Mouse (Mus musculus): ENCODE data around the gene Hist1h2bh. TPM values are rescaled to one million over a fixed set of nuclear protein-coding genes. Genes with fewer than 3 reads are reported as not detected.
A peak's percentile ranks its signal among the peaks of the same experiment; 100 is the strongest.

Gene Hist1h2bh
- polyA plus RNA-seq, 1 experiment from 2014 or later: 0.37 TPM

- peaks cover 12% of the 10 kb centered on the region; the same call in 1 of the 2 replicates for H3K4me1 ChIP-seq
- no peak overlapping the region for H3K4me3 ChIP-seq
- WGBS: 38% methylated on average over 4 of the region's 4 CpGs
- H3K36me3 ChIP-seq: no peaks in the 10 kb centered on the region
- no peak overlapping the region for H3K27ac ChIP-seq
- ATAC-seq (ENCODE audit: low FRiP score): no peak
- no peak overlapping the region for H3K4me2 ChIP-seq (replicated peaks)
- no peak overlapping the region for H3K9ac ChIP-seq
- no peaks in the 10 kb centered on the region for H3K9me3 ChIP-seq (replicated peaks)
- H3K27me3 ChIP-seq: peaks cover 11% of the 10 kb centered on the region
Measured at GRCm38 (mm10) chr13:23502916-23503315, 40.3 kb downstream of the Hist1h2bh start.

- WGBS: 29% methylated on average over 9 of the region's 9 CpGs
- Histone ChIP-seq H3K27ac (no peak overlapping the region), H3K27me3 (peaks cover 11% of the 10 kb centered on the region), H3K9me3 (replicated peaks) (no peaks in the 10 kb centered on the region), H3K4me3 (no peak overlapping the region; the same call in 1 of the 2 replicates), H3K4me1 (peaks cover 12% of the 10 kb centered on the region; the same call in 1 of the 2 replicates), H3K36me3 (no peaks in the 10 kb centered on the region), H3K4me2 (replicated peaks) (no peak overlapping the region), H3K9ac (no peak overlapping the region)
- ATAC-seq (ENCODE audit: low FRiP score): no peak
Measured at GRCm38 (mm10) chr13:23502031-23502567, 41.1 kb downstream of the Hist1h2bh start.

- Histone ChIP-seq H3K9me3 (replicated peaks) (no peaks in the 10 kb centered on the region), H3K27me3 (peaks cover 11% of the 10 kb centered on the region), H3K4me1 (peaks cover 12% of the 10 kb centered on the region; the same call in 1 of the 2 replicates), H3K27ac (no peak overlapping the region), H3K4me2 (replicated peaks) (peak overlapping the region; percentile 3; the same call in 1 of the 2 replicates), H3K36me3 (no peaks in the 10 kb centered on the region), H3K9ac (no peak overlapping the region), H3K4me3 (no peak overlapping the region)
- ATAC-seq (ENCODE audit: low FRiP score): no peak
- 22% methylated on average over 5 of the region's 5 CpGs for WGBS
Measured at GRCm38 (mm10) chr13:23501511-23501910, 41.7 kb downstream of the Hist1h2bh start.

GRCm38 (mm10) chr13:23500424-23501200 lies 42.6 kb downstream of the Hist1h2bh start:
- ATAC-seq (ENCODE audit: low FRiP score): peak; percentile 69; the same call in 1 of the 2 replicates
- under 1% methylated on average over 17 of the region's 17 CpGs for WGBS

GRCm38 (mm10) chr13:23499943-23500342 lies 43.2 kb downstream of the Hist1h2bh start:
- WGBS: 5% methylated on average over 7 of the region's 7 CpGs
- Histone ChIP-seq H3K9ac (no peak overlapping the region), H3K9me3 (replicated peaks) (no peaks in the 10 kb centered on the region), H3K27me3 (peaks cover 11% of the 10 kb centered on the region), H3K27ac (no peak overlapping the region), H3K4me2 (replicated peaks) (no peak overlapping the region), H3K4me3 (no peak overlapping the region), H3K36me3 (no peaks in the 10 kb centered on the region), H3K4me1 (peaks cover 6% of the 10 kb centered on the region; the same call in 1 of the 2 replicates)
- ATAC-seq (ENCODE audit: low FRiP score): no peak

More at GRCm38 (mm10) chr13:23500424-23501200, 42.6 kb downstream of the Hist1h2bh start:
- Histone ChIP-seq H3K4me3 (no peak overlapping the region), H3K9ac (no peak overlapping the region), H3K27me3 (peaks cover 11% of the 10 kb centered on the region), H3K4me2 (replicated peaks) (0 out of 2 replicates have a peak overlapping the region, but pooled peaks have one; percentile 2), H3K9me3 (replicated peaks) (no peaks in the 10 kb centered on the region), H3K4me1 (peaks cover 7% of the 10 kb centered on the region; the same call in 1 of the 2 replicates), H3K27ac (no peak overlapping the region), H3K36me3 (no peaks in the 10 kb centered on the region)

GRCm38 (mm10) chr13:23498653-23499052 lies 44.5 kb downstream of the Hist1h2bh start:
- WGBS: 5% methylated on average over 10 of the region's 10 CpGs
- H3K36me3 ChIP-seq: no peaks in the 10 kb centered on the region
- H3K9ac ChIP-seq: no peak overlapping the region
- ATAC-seq (ENCODE audit: low FRiP score): no peak
- peak overlapping the region; percentile 24 for H3K4me3 ChIP-seq
- H3K4me2 ChIP-seq (replicated peaks): peak overlapping the region; percentile 44
- no peaks in the 10 kb centered on the region for H3K9me3 ChIP-seq (replicated peaks)
- peaks cover 11% of the 10 kb centered on the region for H3K27me3 ChIP-seq
- peaks cover 6% of the 10 kb centered on the region; the same call in 1 of the 2 replicates for H3K4me1 ChIP-seq
- no peak overlapping the region for H3K27ac ChIP-seq

GRCm38 (mm10) chr13:23497656-23498321 lies 45.4 kb downstream of the Hist1h2bh start:
- Histone ChIP-seq H3K4me3 (peak overlapping the region; percentile 24; the same call in 1 of the 2 replicates), H3K36me3 (no peaks in the 10 kb centered on the region), H3K27me3 (peaks cover 11% of the 10 kb centered on the region), H3K9me3 (replicated peaks) (no peaks in the 10 kb centered on the region), H3K4me2 (replicated peaks) (peak overlapping the region; percentile 44), H3K4me1 (peaks cover 6% of the 10 kb centered on the region; the same call in 1 of the 2 replicates), H3K27ac (no peak overlapping the region), H3K9ac (no peak overlapping the region)
- WGBS: 2% methylated on average over 19 of the region's 19 CpGs
- ATAC-seq (ENCODE audit: low FRiP score): no peak

- Histone ChIP-seq H3K27ac (no peak overlapping the region), H3K36me3 (no peaks in the 10 kb centered on the region), H3K9me3 (replicated peaks) (no peaks in the 10 kb centered on the region), H3K27me3 (peaks cover 8% of the 10 kb centered on the region), H3K4me1 (peaks cover 11% of the 10 kb centered on the region), H3K4me3 (no peak overlapping the region), H3K9ac (no peak overlapping the region), H3K4me2 (replicated peaks) (no peak overlapping the region)
- WGBS: 76% methylated on average over 6 of the region's 6 CpGs
- ATAC-seq (ENCODE audit: low FRiP score): no peak
Measured at GRCm38 (mm10) chr13:23495526-23495925, 47.7 kb downstream of the Hist1h2bh start.

- Histone ChIP-seq H3K36me3 (no peaks in the 10 kb centered on the region), H3K4me1 (peaks cover 8% of the 10 kb centered on the region), H3K9ac (0 out of 2 replicates have a peak overlapping the region, but pooled peaks have one; percentile 18), H3K9me3 (replicated peaks) (no peaks in the 10 kb centered on the region), H3K27me3 (peaks cover 4% of the 10 kb centered on the region; the same call in 1 of the 2 replicates), H3K4me2 (replicated peaks) (peak overlapping the region; percentile 45), H3K4me3 (peak overlapping the region; percentile 20), H3K27ac (no peak overlapping the region)
- WGBS: 2% methylated on average over 14 of the region's 14 CpGs
- ATAC-seq (ENCODE audit: low FRiP score): no peak
Measured at GRCm38 (mm10) chr13:23491990-23492389, 51.2 kb downstream of the Hist1h2bh start.

Small RNA genes lying within 50 kb of the gene (microRNA-seq; reads per million reads assigned to microRNA genes)
- gene Gm44297 (not detected), gene Gm44359 (not detected), gene Gm44394 (not detected), gene n-TStga1 (0.81 reads per million)

Other genes starting within 250 kb of the Hist1h2bh start
- 58.9 and 63.2 TPM in 2 replicates for gene Zfp322a, start 174.2 kb downstream of the Hist1h2bh start, polyA plus RNA-seq (2016; fragmentation: Nextera tagmentation; extraction: Ambion mirVana)
- 11.6 and 12.0 TPM in 2 replicates for gene Abt1, start 119.5 kb downstream of the Hist1h2bh start, polyA plus RNA-seq (2016; fragmentation: Nextera tagmentation; extraction: Ambion mirVana)
- gene Btn1a1, start 77.5 kb downstream of the Hist1h2bh start, polyA plus RNA-seq (2016; fragmentation: Nextera tagmentation; extraction: Ambion mirVana): 0.12 TPM in 1 of 2 replicates, not detected in the other
- gene Btn2a2, start 54.5 kb downstream of the Hist1h2bh start, polyA plus RNA-seq (2016; fragmentation: Nextera tagmentation; extraction: Ambion mirVana): 0.34 and 0.43 TPM in 2 replicates
- gene Hist1h4h, start 12.3 kb downstream of the Hist1h2bh start, polyA plus RNA-seq (2016; fragmentation: Nextera tagmentation; extraction: Ambion mirVana): 5.7 and 6.9 TPM in 2 replicates
- gene Hist1h2af, start 9.5 kb downstream of the Hist1h2bh start, polyA plus RNA-seq (2016; fragmentation: Nextera tagmentation; extraction: Ambion mirVana): 5.2 TPM in 1 of 2 replicates, not detected in the other
- 2.2 and 4.4 TPM in 2 replicates for gene Hist1h3g, start 8.0 kb downstream of the Hist1h2bh start, polyA plus RNA-seq (2016; fragmentation: Nextera tagmentation; extraction: Ambion mirVana)
- gene Hist1h3f, start 660 bp upstream of the Hist1h2bh start, polyA plus RNA-seq (2016; fragmentation: Nextera tagmentation; extraction: Ambion mirVana): 0.66 and 1.4 TPM in 2 replicates
- 1.4 TPM in 1 of 2 replicates, not detected in the other for gene Hist1h4f, start 8.3 kb upstream of the Hist1h2bh start, polyA plus RNA-seq (2016; fragmentation: Nextera tagmentation; extraction: Ambion mirVana)
- 0.23 and 0.39 TPM in 2 replicates for gene Hist1h1d, start 9.9 kb upstream of the Hist1h2bh start, polyA plus RNA-seq (2016; fragmentation: Nextera tagmentation; extraction: Ambion mirVana)
- gene Hist1h3e, start 19.0 kb upstream of the Hist1h2bh start, polyA plus RNA-seq (2016; fragmentation: Nextera tagmentation; extraction: Ambion mirVana): 4.4 and 5.6 TPM in 2 replicates
- gene Hist1h2ae, start 27.8 kb upstream of the Hist1h2bh start, polyA plus RNA-seq (2016; fragmentation: Nextera tagmentation; extraction: Ambion mirVana): 67.4 and 81.6 TPM in 2 replicates
- 4.8 and 7.1 TPM in 2 replicates for gene Hist1h2bg, start 28.0 kb upstream of the Hist1h2bh start, polyA plus RNA-seq (2016; fragmentation: Nextera tagmentation; extraction: Ambion mirVana)
- gene Hist1h2bf, start 30.8 kb upstream of the Hist1h2bh start, polyA plus RNA-seq (2016; fragmentation: Nextera tagmentation; extraction: Ambion mirVana): 4.4 and 7.2 TPM in 2 replicates
- gene Hist1h2ad, start 31.0 kb upstream of the Hist1h2bh start, polyA plus RNA-seq (2016; fragmentation: Nextera tagmentation; extraction: Ambion mirVana): 0.46 and 2.5 TPM in 2 replicates
- gene Hist1h3d, start 32.4 kb upstream of the Hist1h2bh start, polyA plus RNA-seq (2016; fragmentation: Nextera tagmentation; extraction: Ambion mirVana): 2.2 and 4.8 TPM in 2 replicates
- gene Hist1h4d, start 38.2 kb upstream of the Hist1h2bh start, polyA plus RNA-seq (2016; fragmentation: Nextera tagmentation; extraction: Ambion mirVana): 66.9 and 82.3 TPM in 2 replicates
- gene Hist1h2be, start 77.7 kb upstream of the Hist1h2bh start, polyA plus RNA-seq (2016; fragmentation: Nextera tagmentation; extraction: Ambion mirVana): 1.9 and 2.2 TPM in 2 replicates
- gene Hist1h1e, start 79.2 kb upstream of the Hist1h2bh start, polyA plus RNA-seq (2016; fragmentation: Nextera tagmentation; extraction: Ambion mirVana): 17.0 and 18.8 TPM in 2 replicates
- 0.72 and 0.93 TPM in 2 replicates for gene Hist1h2ac, start 140.6 kb upstream of the Hist1h2bh start, polyA plus RNA-seq (2016; fragmentation: Nextera tagmentation; extraction: Ambion mirVana)
- 25.1 and 26.1 TPM in 2 replicates for gene Hist1h2bc, start 140.8 kb upstream of the Hist1h2bh start, polyA plus RNA-seq (2016; fragmentation: Nextera tagmentation; extraction: Ambion mirVana)
- gene Hist1h1t, start 152.4 kb upstream of the Hist1h2bh start, polyA plus RNA-seq (2016; fragmentation: Nextera tagmentation; extraction: Ambion mirVana): not detected in 2 replicates
- gene Hist1h4c, start 155.1 kb upstream of the Hist1h2bh start, polyA plus RNA-seq (2016; fragmentation: Nextera tagmentation; extraction: Ambion mirVana): 3.6 and 4.2 TPM in 2 replicates
- gene Hfe, start 167.5 kb upstream of the Hist1h2bh start, polyA plus RNA-seq (2016; fragmentation: Nextera tagmentation; extraction: Ambion mirVana): 4.9 and 5.2 TPM in 2 replicates
- gene Hist1h1c, start 195.4 kb upstream of the Hist1h2bh start, polyA plus RNA-seq (2016; fragmentation: Nextera tagmentation; extraction: Ambion mirVana): 15.0 and 15.4 TPM in 2 replicates
- gene Hist1h3c, start 202.2 kb upstream of the Hist1h2bh start, polyA plus RNA-seq (2016; fragmentation: Nextera tagmentation; extraction: Ambion mirVana): 9.7 and 11.6 TPM in 2 replicates
- gene Hist1h2bb, start 203.3 kb upstream of the Hist1h2bh start, polyA plus RNA-seq (2016; fragmentation: Nextera tagmentation; extraction: Ambion mirVana): 2.2 and 2.9 TPM in 2 replicates
- 22.4 and 45.2 TPM in 2 replicates for gene Hist1h2ab, start 207.7 kb upstream of the Hist1h2bh start, polyA plus RNA-seq (2016; fragmentation: Nextera tagmentation; extraction: Ambion mirVana)
- gene Hist1h3b, start 208.9 kb upstream of the Hist1h2bh start, polyA plus RNA-seq (2016; fragmentation: Nextera tagmentation; extraction: Ambion mirVana): 4.5 and 11.1 TPM in 2 replicates
- gene Hist1h4b, start 213.6 kb upstream of the Hist1h2bh start, polyA plus RNA-seq (2016; fragmentation: Nextera tagmentation; extraction: Ambion mirVana): 5.0 and 5.5 TPM in 2 replicates
- 0.72 TPM in 1 of 2 replicates, not detected in the other for gene Hist1h4a, start 217.8 kb upstream of the Hist1h2bh start, polyA plus RNA-seq (2016; fragmentation: Nextera tagmentation; extraction: Ambion mirVana)
- 3.3 and 6.1 TPM in 2 replicates for gene Hist1h3a, start 219.0 kb upstream of the Hist1h2bh start, polyA plus RNA-seq (2016; fragmentation: Nextera tagmentation; extraction: Ambion mirVana)
- 2.4 and 2.7 TPM in 2 replicates for gene Hist1h1a, start 220.3 kb upstream of the Hist1h2bh start, polyA plus RNA-seq (2016; fragmentation: Nextera tagmentation; extraction: Ambion mirVana)
- gene Trim38, start 226.5 kb upstream of the Hist1h2bh start, polyA plus RNA-seq (2016; fragmentation: Nextera tagmentation; extraction: Ambion mirVana): not detected in 2 replicates